In genomic region chr5:33881118-33881517, GRCm38 (mm10) we compare ENCODE assay signal across 24 mouse cellular contexts.
"Had no signal": no experiment of that assay in that cellular context is flagged by ENCODE, and none has a peak within 500 bp of the region (broad histone marks: within the 10 kb centered on the region; RNA-seq: fewer than 3 reads in every experiment).

No protein-coding gene starts in this region.

- H3K4me1 ChIP-seq: heart, embryonic 10.5 days; heart, embryonic 12.5 days; hindbrain, embryonic 10.5 days; hindbrain, embryonic 12.5 days; limb, embryonic 13.5 days; limb, embryonic 15.5 days; liver, embryonic 13.5 days; liver, embryonic 15.5 days had no signal

- H3K9me3 ChIP-seq: heart, embryonic 10.5 days; heart, embryonic 12.5 days; hindbrain, embryonic 10.5 days; hindbrain, embryonic 12.5 days; limb, embryonic 13.5 days; limb, embryonic 15.5 days; liver, embryonic 13.5 days; liver, embryonic 15.5 days had no signal

- ATAC-seq: hindbrain, embryonic 16.5 days; inflammation-experienced regulatory T-cells, adult 6 months; intestine, postnatal 0 days had no signal

- H3K4me3 ChIP-seq: heart, embryonic 10.5 days; heart, embryonic 12.5 days; hindbrain, embryonic 10.5 days; hindbrain, embryonic 12.5 days; layer of hippocampus, adult 2 months; left cerebral cortex, adult 2 months; limb, embryonic 13.5 days; limb, embryonic 15.5 days; liver, embryonic 13.5 days; liver, embryonic 15.5 days had no signal

- H3K27me3 ChIP-seq: heart, embryonic 12.5 days; hindbrain, embryonic 12.5 days; limb, embryonic 13.5 days; limb, embryonic 15.5 days; liver, embryonic 13.5 days; liver, embryonic 15.5 days had no signal

- H3K27ac ChIP-seq: heart, embryonic 10.5 days; hindbrain, embryonic 10.5 days; hindbrain, embryonic 12.5 days; hindbrain, embryonic 14.5 days; layer of hippocampus, adult 2 months; left cerebral cortex, adult 2 months; limb, embryonic 13.5 days; limb, embryonic 15.5 days; liver, embryonic 13.5 days; liver, embryonic 15.5 days had no signal

- H3K4me2 ChIP-seq: heart, embryonic 12.5 days; hindbrain, embryonic 12.5 days; hindbrain, embryonic 14.5 days; limb, embryonic 13.5 days; limb, embryonic 15.5 days; liver, embryonic 13.5 days; liver, embryonic 15.5 days had no signal

- H3K9ac ChIP-seq: heart, embryonic 12.5 days; hindbrain, embryonic 12.5 days; hindbrain, embryonic 14.5 days; limb, embryonic 13.5 days; limb, embryonic 15.5 days; liver, embryonic 13.5 days; liver, embryonic 15.5 days had no signal

- DNase-seq: gastrocnemius, postnatal 14 days; gastrocnemius, postnatal 36 days; heart, adult 18-20 months; heart, postnatal 10 days; heart, postnatal 4 days; kidney, adult 18-20 months; kidney, adult 8-10 months; kidney, postnatal 10 days; kidney, postnatal 25 days; kidney, postnatal 4 days; liver, embryonic 13.5 days had no signal
